ENCODE assay signal across 9 mouse cellular contexts in the genomic region with DNA sequence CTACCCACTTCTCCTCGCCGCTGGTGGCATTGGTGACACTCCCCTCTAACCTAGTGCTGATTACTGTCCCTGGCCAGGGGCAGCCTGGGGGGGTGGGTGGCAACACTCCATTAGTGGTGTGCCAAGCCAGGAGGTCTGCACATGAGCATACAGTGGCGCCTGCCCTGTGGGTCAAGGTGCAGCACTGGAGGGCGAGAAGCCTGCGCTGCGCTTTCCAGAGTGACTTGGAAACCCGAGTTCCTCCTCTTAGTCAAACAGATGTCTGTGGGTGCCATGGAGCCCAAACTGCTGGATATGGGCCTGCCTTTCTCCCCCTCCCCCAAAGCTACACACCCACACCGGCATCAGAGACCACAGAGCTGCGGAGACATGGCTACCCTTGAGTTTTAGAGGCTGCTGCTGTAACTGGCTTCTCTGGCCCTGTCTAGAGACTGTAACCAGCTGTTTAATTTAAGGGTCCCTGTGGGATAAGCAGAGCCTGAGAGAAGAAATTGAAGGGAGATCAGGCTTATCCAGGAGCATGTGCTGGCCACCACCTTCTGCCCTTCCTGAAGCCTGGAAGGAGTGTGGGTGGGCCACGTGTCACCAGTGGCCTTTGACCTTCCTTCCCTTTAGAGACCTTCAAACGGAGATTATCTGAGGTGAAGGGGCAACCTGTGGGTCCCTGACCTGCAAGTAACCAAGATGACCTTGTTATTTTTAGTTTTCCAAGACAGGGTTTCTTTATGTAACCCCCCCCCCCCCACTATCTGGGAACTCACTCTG. TPM values are rescaled to one million over a fixed set of nuclear protein-coding genes. Genes with fewer than 3 reads are reported as not detected.
DNase-seq lines count a peak whose midpoint lies in the region; ATAC-seq and TF ChIP-seq lines count a peak whose summit lies in the region.
"Had no signal": no experiment of that assay in that cellular context is flagged by ENCODE, and none has a peak within 500 bp of the region (broad histone marks: within the 10 kb centered on the region; RNA-seq: fewer than 3 reads in every experiment).

No protein-coding gene starts in this region.

- no peak overlapping the region for H3K9ac ChIP-seq in lung, postnatal 0 days (replicated peaks; ENCODE audit: low read depth)
- H3K9ac ChIP-seq: liver, embryonic 14.5 days had no signal

- TF ChIP-seq POLR2A in small intestine, adult 2 months (IDR thresholded peaks at IDR 0.05; ENCODE audit: low read depth, low read length): no peak

- H3K4me3 ChIP-seq in lung, postnatal 0 days (ENCODE audit: low read depth, low read length): no peak overlapping the region
- peak overlapping the region; percentile 20; the same call in 1 of the 2 replicates for H3K4me3 ChIP-seq in small intestine, adult 2 months (ENCODE audit: low read depth, low read length)

- peaks cover 11% of the 10 kb centered on the region for H3K36me3 ChIP-seq in lung, postnatal 0 days (ENCODE audit: insufficient read depth, low read length)
- peaks cover 37% of the 10 kb centered on the region for H3K36me3 ChIP-seq in small intestine, adult 2 months (ENCODE audit: control insufficient read depth, insufficient read depth, low read length)

- DNase-seq in cerebellum, adult 11-12 months: peak; percentile 69
- no peak for DNase-seq in cerebellum, adult 11 months
- DNase-seq in lung, postnatal 0 days (ENCODE audit: low spot score): no peak
- DNase-seq in lung, adult 18-20 months: no peak
- peak; percentile 80 to 82 for DNase-seq in kidney, postnatal 36 days
- DNase-seq in Muller cell, postnatal 12 days (ENCODE audit: inconsistent ontology term): no peak
- no peak for DNase-seq in lung, postnatal 25 days (ENCODE audit: low spot score)

- no peaks in the 10 kb centered on the region for H3K4me1 ChIP-seq in lung, postnatal 0 days (ENCODE audit: insufficient read depth, low read depth, low read length)
- peaks cover 25% of the 10 kb centered on the region for H3K4me1 ChIP-seq in small intestine, adult 2 months (ENCODE audit: control insufficient read depth, insufficient read depth, insufficient read length, low read length)

- no peaks in the 10 kb centered on the region for H3K9me3 ChIP-seq in lung, postnatal 0 days (ENCODE audit: low read length)

- H3K27me3 ChIP-seq in lung, postnatal 0 days (replicated peaks; ENCODE audit: insufficient read depth, low read length): no peaks in the 10 kb centered on the region
- H3K27me3 ChIP-seq in small intestine, adult 2 months (ENCODE audit: control insufficient read depth, insufficient read depth, low read length): no peaks in the 10 kb centered on the region

- WGBS in lung, postnatal 0 days: 60% methylated on average over 11 of the region's 11 CpGs
- WGBS in small intestine, adult 2 months: 28% methylated on average over 11 of the region's 11 CpGs

- no peak overlapping the region for H3K4me2 ChIP-seq in lung, postnatal 0 days (replicated peaks; ENCODE audit: low read depth, low read length)

- no peak for TF ChIP-seq EP300 in lung, postnatal 0 days (IDR thresholded peaks at IDR 0.05)

- peak; percentile 2; the same call in 1 of the 2 replicates for ATAC-seq in lung, postnatal 0 days

- TF ChIP-seq CTCF in lung, postnatal 0 days (IDR thresholded peaks at IDR 0.05): no peak
- no peak for TF ChIP-seq CTCF in small intestine, adult 2 months (IDR thresholded peaks at IDR 0.05; ENCODE audit: extremely low read depth, insufficient read length, insufficient replicate concordance, low read depth, low read length)

- no peak overlapping the region for H3K27ac ChIP-seq in lung, postnatal 0 days (ENCODE audit: low read length)
- H3K27ac ChIP-seq in small intestine, adult 2 months (ENCODE audit: insufficient read depth, low read depth, low read length): peak overlapping the region; percentile 93
- H3K27ac ChIP-seq: liver, embryonic 14.5 days had no signal

RNA-seq across cellular contexts. Expression of a gene that starts 1.2 kb away (rescaled TPM):
- 10.0 and 13.2 TPM in 2 replicates for polyA plus RNA-seq in lung, postnatal 0 days (2015; fragmentation: Nextera tagmentation; extraction: Ambion mirVana)
- 246 and 260 TPM in 2 replicates for polyA plus RNA-seq in small intestine, adult 2 months (2012; rRNA removed)

RNA-seq across cellular contexts. Expression of a gene that starts 9.3 kb away (rescaled TPM):
- 197 and 206 TPM in 2 replicates for polyA plus RNA-seq in lung, postnatal 0 days (2015; fragmentation: Nextera tagmentation; extraction: Ambion mirVana)
- polyA plus RNA-seq in small intestine, adult 2 months (2012; rRNA removed): 301 and 397 TPM in 2 replicates

RNA-seq across cellular contexts. Expression of a gene that starts 10.9 kb away (rescaled TPM):
- 3.2 TPM in 1 of 2 replicates, not detected in the other for polyA plus RNA-seq in lung, postnatal 0 days (2015; fragmentation: Nextera tagmentation; extraction: Ambion mirVana)
- polyA plus RNA-seq in small intestine, adult 2 months (2012; rRNA removed): 3.0 TPM in 1 of 2 replicates, not detected in the other
- polyA plus RNA-seq: liver, embryonic 14.5 days had no signal

RNA-seq across cellular contexts. Expression of a gene that starts 14.2 kb away (rescaled TPM):
- 19.7 and 20.4 TPM in 2 replicates for polyA plus RNA-seq in lung, postnatal 0 days (2015; fragmentation: Nextera tagmentation; extraction: Ambion mirVana)
- polyA plus RNA-seq in small intestine, adult 2 months (2012; rRNA removed): 9.5 and 23.8 TPM in 2 replicates

RNA-seq across cellular contexts. Expression of a gene that starts 46.0 kb away (rescaled TPM):
- polyA plus RNA-seq in lung, postnatal 0 days (2015; fragmentation: Nextera tagmentation; extraction: Ambion mirVana): 1.3 TPM in 2 replicates
- 0.30 and 0.70 TPM in 2 replicates for polyA plus RNA-seq in small intestine, adult 2 months (2012; rRNA removed)

Comparison
In these comparisons a context has a peak if more than half of its experiments do, and no peak if none do; other contexts are left out.
1. DNase-seq: peak in cerebellum, adult 11-12 months (single experiment) and kidney, postnatal 36 days (2 of 2); none in cerebellum, adult 11 months (single experiment), lung, postnatal 0 days (single experiment), lung, adult 18-20 months (0 of 2), Muller cell, postnatal 12 days (single experiment) and lung, postnatal 25 days (single experiment).
2. RNA of a gene that starts 1.2 kb away (polyA plus RNA-seq): 246 to 260 TPM in small intestine, adult 2 months; 10.0 to 13.2 TPM in lung, postnatal 0 days; every median in the first group is over 10 times any median in the second.